Mouse (Mus musculus) heart, postnatal 0 days (tissue): ENCODE measurements at regions not wholly inside any gene's neighbourhood (a gene's known extent, or its start where the extent isn't known, plus 50 kb on each side); places are given as distances from the start of the nearest gene placed in this dataset.

Experiments
- CTCF ChIP-seq: IDR thresholded peaks from 2 replicates; pipeline ENCODE4 v1.5.1; 2016; ENCODE audit warnings: antibody characterized with exemption, control low read depth, low read depth
- EP300 ChIP-seq: IDR thresholded peaks from 2 replicates; pipeline ENCODE4 v1.6.1; 2016; ENCODE audit warnings: antibody characterized with exemption, low read depth

DNA sequence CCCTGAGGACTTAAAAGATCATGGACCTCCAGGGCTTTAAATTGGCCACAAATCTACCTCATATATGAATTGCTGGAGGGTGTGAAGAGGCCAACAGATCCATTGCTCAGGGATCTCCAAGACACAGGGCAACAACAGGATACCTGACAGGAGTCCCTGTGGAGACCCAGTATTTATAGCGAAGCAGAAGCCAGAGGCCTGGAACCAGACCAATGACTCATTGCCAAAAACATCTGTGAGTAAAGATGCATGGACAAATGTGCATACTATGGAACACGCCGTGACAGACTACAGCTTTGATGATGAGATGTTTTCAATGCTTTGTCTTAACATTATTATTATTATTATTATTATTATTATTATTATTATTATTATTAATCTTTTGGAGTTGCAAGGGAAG, 239.0 kb upstream of the Syt1 start:
- TF ChIP-seq CTCF (no peak), EP300 (no peak)
